Comparison of ENCODE assay signal across 9 mouse cellular contexts in genomic region chr13:34088871-34089288, GRCm38 (mm10). TPM values are rescaled to one million over a fixed set of nuclear protein-coding genes. Genes with fewer than 3 reads are reported as not detected.
DNase-seq lines count a peak whose midpoint lies in the region; ATAC-seq lines count a peak whose summit lies in the region.
"Had no signal": no experiment of that assay in that cellular context is flagged by ENCODE, and none has a peak within 500 bp of the region (broad histone marks: within the 10 kb centered on the region; RNA-seq: fewer than 3 reads in every experiment).

No protein-coding gene starts in this region.

- H3K9ac ChIP-seq in kidney, embryonic 15.5 days: no peak overlapping the region
- no peak overlapping the region for H3K9ac ChIP-seq in stomach, embryonic 15.5 days
- H3K9ac ChIP-seq: liver, embryonic 13.5 days had no signal

- peaks cover 5% of the 10 kb centered on the region; the same call in 1 of the 2 replicates for H3K4me1 ChIP-seq in kidney, embryonic 15.5 days
- peaks cover 26% of the 10 kb centered on the region for H3K4me1 ChIP-seq in forebrain, embryonic 10.5 days
- H3K4me1 ChIP-seq in stomach, embryonic 15.5 days: peaks cover 7% of the 10 kb centered on the region; the same call in 1 of the 2 replicates
- H3K4me1 ChIP-seq: liver, embryonic 13.5 days had no signal

- intact Hi-C loops in left cerebral cortex, postnatal 4 days (cut with DNase I): no loop called here

- H3K36me3 ChIP-seq in kidney, embryonic 15.5 days: no peaks in the 10 kb centered on the region
- H3K36me3 ChIP-seq in forebrain, embryonic 10.5 days (replicated peaks): no peaks in the 10 kb centered on the region
- H3K36me3 ChIP-seq in stomach, embryonic 15.5 days: no peaks in the 10 kb centered on the region
- H3K36me3 ChIP-seq: liver, embryonic 13.5 days had no signal

- no peak for ATAC-seq in kidney, embryonic 15.5 days (replicated peaks; ENCODE audit: low FRiP score)
- peak; percentile 84 for ATAC-seq in megakaryocyte, adult 5-6 weeks (ENCODE audit: poor library complexity, severe bottlenecking)
- ATAC-seq in stomach, embryonic 15.5 days (ENCODE audit: insufficient read depth, low FRiP score, low read depth): 0 out of 2 replicates have a peak, but pooled peaks have one; percentile 7

- no peak overlapping the region for H3K4me3 ChIP-seq in kidney, embryonic 15.5 days (replicated peaks)
- peak overlapping the region; percentile 9; the same call in 1 of the 2 replicates for H3K4me3 ChIP-seq in forebrain, embryonic 10.5 days
- no peak overlapping the region for H3K4me3 ChIP-seq in stomach, embryonic 15.5 days (replicated peaks)
- H3K4me3 ChIP-seq: liver, embryonic 13.5 days had no signal

- H3K27me3 ChIP-seq in kidney, embryonic 15.5 days: no peaks in the 10 kb centered on the region
- no peaks in the 10 kb centered on the region for H3K27me3 ChIP-seq in forebrain, embryonic 10.5 days (ENCODE audit: poor library complexity, severe bottlenecking)
- no peaks in the 10 kb centered on the region for H3K27me3 ChIP-seq in stomach, embryonic 15.5 days (replicated peaks)
- H3K27me3 ChIP-seq: liver, embryonic 13.5 days had no signal

- no peaks in the 10 kb centered on the region for H3K9me3 ChIP-seq in kidney, embryonic 15.5 days (replicated peaks)
- H3K9me3 ChIP-seq in forebrain, embryonic 10.5 days: no peaks in the 10 kb centered on the region
- no peaks in the 10 kb centered on the region for H3K9me3 ChIP-seq in stomach, embryonic 15.5 days
- H3K9me3 ChIP-seq: liver, embryonic 13.5 days had no signal

- no peak for DNase-seq in kidney, adult 9 months
- DNase-seq in forebrain, embryonic 10.5 days (ENCODE audit: extremely low spot score, low spot score): no peak
- no peak for DNase-seq in left cerebral cortex, postnatal 4 days
- no peak for DNase-seq in right cerebral cortex, postnatal 25 days
- DNase-seq in gastrocnemius, postnatal 25 days: no peak
- DNase-seq: liver, embryonic 13.5 days had no signal

- peak overlapping the region; percentile 23; the same call in 1 of the 2 replicates for H3K27ac ChIP-seq in kidney, embryonic 15.5 days
- H3K27ac ChIP-seq in forebrain, embryonic 10.5 days: peak overlapping the region; percentile 56
- peak overlapping the region; percentile 26; the same call in 1 of the 2 replicates for H3K27ac ChIP-seq in stomach, embryonic 15.5 days
- H3K27ac ChIP-seq: liver, embryonic 13.5 days had no signal

- no peak overlapping the region for H3K4me2 ChIP-seq in kidney, embryonic 15.5 days
- peak overlapping the region; percentile 32; the same call in 1 of the 2 replicates for H3K4me2 ChIP-seq in stomach, embryonic 15.5 days
- H3K4me2 ChIP-seq: liver, embryonic 13.5 days had no signal

- WGBS in kidney, embryonic 15.5 days: 72% methylated on average over 7 of the region's 7 CpGs
- 70% methylated on average over 7 of the region's 7 CpGs for WGBS in forebrain, embryonic 10.5 days
- 38% methylated on average over 7 of the region's 7 CpGs for WGBS in stomach, embryonic 15.5 days

RNA-seq across cellular contexts. Expression of gene Tubb2a, which starts 11.1 kb away (rescaled TPM):
- 102 and 132 TPM in 2 replicates for polyA plus RNA-seq in kidney, embryonic 15.5 days (2015; fragmentation: Nextera tagmentation; extraction: Ambion mirVana)
- 79.2 and 98.2 TPM in 2 replicates for polyA plus RNA-seq in forebrain, embryonic 10.5 days (2016; fragmentation: Nextera tagmentation; extraction: Ambion mirVana)
- total RNA-seq in megakaryocyte, adult 5-6 weeks (2015): 11.6 and 12.8 TPM in 2 replicates
- 21.4 and 34.0 TPM in 2 replicates for total RNA-seq in megakaryocyte, adult 5-6 weeks (2017)
- 182 and 192 TPM in 2 replicates for polyA plus RNA-seq in stomach, embryonic 15.5 days (2015; fragmentation: Nextera tagmentation; extraction: Ambion mirVana)
- 1,000 to 10,000 TPM; 2,688 to 2,817 TPM for total RNA-seq in left cerebral cortex, postnatal 4 days (2021)
- total RNA-seq in gastrocnemius, postnatal 25 days (2021): 10 to 100 TPM; 13.6 to 14.8 TPM

RNA-seq across cellular contexts. Expression of gene Tubb2b, which starts 41.4 kb away (rescaled TPM):
- polyA plus RNA-seq in kidney, embryonic 15.5 days (2015; fragmentation: Nextera tagmentation; extraction: Ambion mirVana): 29.3 and 36.6 TPM in 2 replicates
- polyA plus RNA-seq in forebrain, embryonic 10.5 days (2016; fragmentation: Nextera tagmentation; extraction: Ambion mirVana): 137 and 151 TPM in 2 replicates
- total RNA-seq in megakaryocyte, adult 5-6 weeks (2015): not detected in 2 replicates
- total RNA-seq in megakaryocyte, adult 5-6 weeks (2017): 0.15 and 0.53 TPM in 2 replicates
- polyA plus RNA-seq in stomach, embryonic 15.5 days (2015; fragmentation: Nextera tagmentation; extraction: Ambion mirVana): 30.4 and 31.3 TPM in 2 replicates
- 1,000 to 10,000 TPM; 3,894 to 3,983 TPM for total RNA-seq in left cerebral cortex, postnatal 4 days (2021)
- total RNA-seq in gastrocnemius, postnatal 25 days (2021): 1 to 10 TPM; 2.3 to 3.6 TPM

RNA-seq across cellular contexts. Expression of gene Bphl, which starts 51.5 kb away (rescaled TPM):
- 66.7 and 72.2 TPM in 2 replicates for polyA plus RNA-seq in kidney, embryonic 15.5 days (2015; fragmentation: Nextera tagmentation; extraction: Ambion mirVana)
- polyA plus RNA-seq in forebrain, embryonic 10.5 days (2016; fragmentation: Nextera tagmentation; extraction: Ambion mirVana): 33.6 and 35.1 TPM in 2 replicates
- total RNA-seq in megakaryocyte, adult 5-6 weeks (2015): 33.3 and 47.8 TPM in 2 replicates
- total RNA-seq in megakaryocyte, adult 5-6 weeks (2017): 13.9 and 17.1 TPM in 2 replicates
- polyA plus RNA-seq in stomach, embryonic 15.5 days (2015; fragmentation: Nextera tagmentation; extraction: Ambion mirVana): 43.7 and 49.6 TPM in 2 replicates
- 10 to 100 TPM; 27.6 to 31.3 TPM for total RNA-seq in left cerebral cortex, postnatal 4 days (2021)
- 10 to 100 TPM; 23.7 TPM for total RNA-seq in gastrocnemius, postnatal 25 days (2021)

Comparison
In these comparisons a context has a peak if more than half of its experiments do, and no peak if none do; other contexts are left out.
1. RNA of gene Tubb2a, which starts 11.1 kb away (total RNA-seq): 2,688 to 2,817 TPM in left cerebral cortex, postnatal 4 days; 11.6 to 34.0 TPM in megakaryocyte, adult 5-6 weeks and 13.6 to 14.8 TPM in gastrocnemius, postnatal 25 days; every median in the first group is over 10 times any median in the second.
2. RNA of gene Tubb2b, which starts 41.4 kb away (total RNA-seq): 3,894 to 3,983 TPM in left cerebral cortex, postnatal 4 days; 2.3 to 3.6 TPM in gastrocnemius, postnatal 25 days and 0.15 to 0.53 TPM in megakaryocyte, adult 5-6 weeks; every median in the first group is over 100 times any median in the second.
3. Peak in every context shown above with its lines, with median percentiles within 50 percentile points of each other: H3K27ac ChIP-seq.